Mouse (Mus musculus): ENCODE results near the gene Hba-a2. TPM values are rescaled to one million over a fixed set of nuclear protein-coding genes. Genes with fewer than 3 reads are reported as not detected.

Hba-a2 gene
- total and polyA plus RNA-seq, 2 experiments from 2014 or later: 1,214 to 2,070 TPM

- WGBS: 60% methylated on average over 11 of the region's 11 CpGs
Observed at GRCm38 (mm10) chr11:32320507-32321195, 24.4 kb downstream of the Hba-a2 start.

GRCm38 (mm10) chr11:32321196-32321565, 24.9 kb downstream of the Hba-a2 start:
- Histone ChIP-seq H3K36me3 (ENCODE audit: insufficient read depth, low read length) (no peaks in the 10 kb centered on the region), H3K4me1 (ENCODE audit: insufficient read depth, low read length) (no peaks in the 10 kb centered on the region), H3K4me2 (ENCODE audit: low read depth, low read length, poor library complexity, severe bottlenecking) (no peak overlapping the region), H3K9me3 (ENCODE audit: low read length) (no peaks in the 10 kb centered on the region), H3K4me3 (ENCODE audit: low read depth, low read length) (no peak overlapping the region), H3K9ac (replicated peaks; ENCODE audit: low read length, poor library complexity, severe bottlenecking) (no peak overlapping the region), H3K27ac (ENCODE audit: low read depth, low read length) (no peak overlapping the region), H3K27me3 (ENCODE audit: insufficient read depth, low read length) (no peaks in the 10 kb centered on the region)
- ATAC-seq (ENCODE audit: low FRiP score): no peak
- peak; percentile 79 for TF ChIP-seq CTCF (IDR thresholded peaks at IDR 0.05)
- peak; percentile 75 for DNase-seq (ENCODE audit: low spot score)
- 43% methylated on average over 8 of the region's 8 CpGs for WGBS

More at GRCm38 (mm10) chr11:32320507-32321195, 24.4 kb downstream of the Hba-a2 start:
- H3K27ac ChIP-seq (ENCODE audit: low read depth, low read length): no peak overlapping the region
- ATAC-seq (ENCODE audit: low FRiP score): no peak
- no peak overlapping the region for H3K4me2 ChIP-seq (ENCODE audit: low read depth, low read length, poor library complexity, severe bottlenecking)
- no peaks in the 10 kb centered on the region for H3K9me3 ChIP-seq (ENCODE audit: low read length)
- DNase-seq (ENCODE audit: low spot score): no peak
- no peaks in the 10 kb centered on the region for H3K36me3 ChIP-seq (ENCODE audit: insufficient read depth, low read length)
- H3K27me3 ChIP-seq (ENCODE audit: insufficient read depth, low read length): no peaks in the 10 kb centered on the region
- no peak overlapping the region for H3K9ac ChIP-seq (replicated peaks; ENCODE audit: low read length, poor library complexity, severe bottlenecking)
- no peak overlapping the region for H3K4me3 ChIP-seq (ENCODE audit: low read depth, low read length)
- H3K4me1 ChIP-seq (ENCODE audit: insufficient read depth, low read length): no peaks in the 10 kb centered on the region
- TF ChIP-seq CTCF (IDR thresholded peaks at IDR 0.05): no peak

- Histone ChIP-seq H3K4me2 (ENCODE audit: low read depth, low read length, poor library complexity, severe bottlenecking) (no peak overlapping the region; the same call in 1 of the 2 replicates), H3K27ac (ENCODE audit: low read depth, low read length) (no peak overlapping the region), H3K4me3 (ENCODE audit: low read depth, low read length) (no peak overlapping the region), H3K27me3 (ENCODE audit: insufficient read depth, low read length) (no peaks in the 10 kb centered on the region), H3K4me1 (ENCODE audit: insufficient read depth, low read length) (no peaks in the 10 kb centered on the region), H3K9ac (replicated peaks; ENCODE audit: low read length, poor library complexity, severe bottlenecking) (no peak overlapping the region), H3K36me3 (ENCODE audit: insufficient read depth, low read length) (no peaks in the 10 kb centered on the region), H3K9me3 (ENCODE audit: low read length) (no peaks in the 10 kb centered on the region)
- DNase-seq (ENCODE audit: low spot score): peak; percentile 91
- ATAC-seq (ENCODE audit: low FRiP score): peak; percentile 84
- TF ChIP-seq CTCF (IDR thresholded peaks at IDR 0.05): peak; percentile 91
- WGBS: 12% methylated on average over 15 of the region's 15 CpGs
Observed at GRCm38 (mm10) chr11:32324609-32325008, 28.3 kb downstream of the Hba-a2 start.

- no peak for ATAC-seq (ENCODE audit: low FRiP score)
- Histone ChIP-seq H3K36me3 (ENCODE audit: insufficient read depth, low read length) (no peaks in the 10 kb centered on the region), H3K9ac (replicated peaks; ENCODE audit: low read length, poor library complexity, severe bottlenecking) (no peak overlapping the region), H3K9me3 (ENCODE audit: low read length) (no peaks in the 10 kb centered on the region), H3K27me3 (ENCODE audit: insufficient read depth, low read length) (no peaks in the 10 kb centered on the region), H3K27ac (ENCODE audit: low read depth, low read length) (no peak overlapping the region), H3K4me2 (ENCODE audit: low read depth, low read length, poor library complexity, severe bottlenecking) (no peak overlapping the region), H3K4me3 (ENCODE audit: low read depth, low read length) (no peak overlapping the region), H3K4me1 (ENCODE audit: insufficient read depth, low read length) (no peaks in the 10 kb centered on the region)
- 48% methylated on average over 6 of the region's 6 CpGs for WGBS
- TF ChIP-seq CTCF (IDR thresholded peaks at IDR 0.05): no peak
- DNase-seq (ENCODE audit: low spot score): peak; percentile 57
Observed at GRCm38 (mm10) chr11:32331075-32331474, 34.8 kb downstream of the Hba-a2 start.

GRCm38 (mm10) chr11:32331861-32332260, 35.6 kb downstream of the Hba-a2 start:
- H3K4me1 ChIP-seq (ENCODE audit: insufficient read depth, low read length): no peaks in the 10 kb centered on the region
- no peak overlapping the region for H3K9ac ChIP-seq (replicated peaks; ENCODE audit: low read length, poor library complexity, severe bottlenecking)
- 60% methylated on average over 5 of the region's 5 CpGs for WGBS
- no peaks in the 10 kb centered on the region for H3K36me3 ChIP-seq (ENCODE audit: insufficient read depth, low read length)
- no peak for ATAC-seq (ENCODE audit: low FRiP score)
- no peaks in the 10 kb centered on the region for H3K9me3 ChIP-seq (ENCODE audit: low read length)
- no peak overlapping the region for H3K4me2 ChIP-seq (ENCODE audit: low read depth, low read length, poor library complexity, severe bottlenecking)
- no peak overlapping the region for H3K4me3 ChIP-seq (ENCODE audit: low read depth, low read length)
- no peak for TF ChIP-seq CTCF (IDR thresholded peaks at IDR 0.05)
- no peaks in the 10 kb centered on the region for H3K27me3 ChIP-seq (ENCODE audit: insufficient read depth, low read length)
- DNase-seq (ENCODE audit: low spot score): peak; percentile 37
- no peak overlapping the region for H3K27ac ChIP-seq (ENCODE audit: low read depth, low read length)

GRCm38 (mm10) chr11:32333235-32333634, 36.9 kb downstream of the Hba-a2 start:
- ATAC-seq (ENCODE audit: low FRiP score): no peak
- WGBS: 76% methylated on average over 2 of the region's 2 CpGs
- TF ChIP-seq CTCF (IDR thresholded peaks at IDR 0.05): no peak
- H3K9ac ChIP-seq (replicated peaks; ENCODE audit: low read length, poor library complexity, severe bottlenecking): no peak overlapping the region
- H3K4me3 ChIP-seq (ENCODE audit: low read depth, low read length): no peak overlapping the region
- H3K36me3 ChIP-seq (ENCODE audit: insufficient read depth, low read length): no peaks in the 10 kb centered on the region
- no peaks in the 10 kb centered on the region for H3K4me1 ChIP-seq (ENCODE audit: insufficient read depth, low read length)
- DNase-seq (ENCODE audit: low spot score): no peak
- H3K27me3 ChIP-seq (ENCODE audit: insufficient read depth, low read length): no peaks in the 10 kb centered on the region
- no peak overlapping the region for H3K27ac ChIP-seq (ENCODE audit: low read depth, low read length)
- H3K4me2 ChIP-seq (ENCODE audit: low read depth, low read length, poor library complexity, severe bottlenecking): no peak overlapping the region
- no peaks in the 10 kb centered on the region for H3K9me3 ChIP-seq (ENCODE audit: low read length)

Data from midbrain, postnatal 0 days (tissue).